Mouse (Mus musculus) spleen, adult 12 weeks (tissue): ENCODE results near the gene Lgals4.
"Not testable (repeated sequence)": the region's sequence is repeated elsewhere in the genome, so short reads cannot be mapped to it uniquely, and the experiment has no call there.

Experiments
- DNase-seq: peaks from one replicate; pipeline ENCODE4 v3.0.0; 2022; ENCODE audit warnings: low spot score

Gene Lgals4

GRCm38 (mm10) chr7:28865481-28866300 is 32.0 kb downstream of the Lgals4 start:
- DNase-seq, result peak; percentile 80

GRCm38 (mm10) chr7:28866769-28867507 is 33.3 kb downstream of the Lgals4 start:
- no peak for DNase-seq

GRCm38 (mm10) chr7:28867508-28868340 is 34.1 kb downstream of the Lgals4 start:
- DNase-seq, result peak; percentile 69

GRCm38 (mm10) chr7:28870901-28871664 is 37.4 kb downstream of the Lgals4 start:
- no peak for DNase-seq

GRCm38 (mm10) chr7:28874565-28874964 is 40.9 kb downstream of the Lgals4 start:
- no peak for DNase-seq

- DNase-seq, result no peak
Measured at GRCm38 (mm10) chr7:28876099-28876498, 42.4 kb downstream of the Lgals4 start.

GRCm38 (mm10) chr7:28877155-28877554 is 43.5 kb downstream of the Lgals4 start:
- no peak for DNase-seq

- no peak for DNase-seq
Measured at GRCm38 (mm10) chr7:28877856-28878255, 44.2 kb downstream of the Lgals4 start.

- no peak for DNase-seq
Measured at GRCm38 (mm10) chr7:28879606-28880005, 46.0 kb downstream of the Lgals4 start.

GRCm38 (mm10) chr7:28880554-28880953 is 46.9 kb downstream of the Lgals4 start:
- no peak for DNase-seq

- DNase-seq, result no peak
Measured at GRCm38 (mm10) chr7:28881199-28881598, 47.5 kb downstream of the Lgals4 start, which contains the start of gene Capn12. TSS of gene Capn12 (plus strand) at chr7:28881422.

- DNase-seq, result no peak
Measured at GRCm38 (mm10) chr7:28883039-28883438, 49.4 kb downstream of the Lgals4 start.

- not testable (repeated sequence) for DNase-seq
Measured at GRCm38 (mm10) chr7:28883704-28884103, 50.0 kb downstream of the Lgals4 start.

GRCm38 (mm10) chr7:28886486-28886885 is 52.8 kb downstream of the Lgals4 start:
- DNase-seq, result no peak

GRCm38 (mm10) chr7:28888701-28889161 is 55.1 kb downstream of the Lgals4 start:
- DNase-seq, result no peak
